Mouse (Mus musculus): ENCODE results near the gene 1700113H08Rik.

DNA sequence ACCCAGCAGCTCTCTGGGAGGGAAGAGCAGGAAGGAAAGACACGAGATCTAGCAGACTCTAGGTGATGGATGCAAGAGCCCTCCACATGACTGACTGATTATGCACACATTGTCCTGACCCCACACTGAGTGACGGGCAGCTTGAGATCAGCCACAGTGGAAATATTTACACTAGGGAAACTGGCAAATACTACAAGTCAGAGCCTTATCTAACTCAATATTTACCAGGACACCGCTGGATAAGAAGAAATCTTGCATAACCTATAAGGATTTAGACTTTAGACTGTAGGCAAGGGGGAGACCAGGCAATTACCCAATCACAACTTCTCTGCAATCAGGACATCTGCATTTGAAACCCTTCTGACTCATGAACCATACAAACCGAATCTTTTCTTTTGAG, 6.1 kb upstream of the 1700113H08Rik start:
- TF ChIP-seq EP300 (IDR thresholded peaks at IDR 0.05; ENCODE audit: low read depth) = no peak
- TF ChIP-seq CTCF (IDR thresholded peaks at IDR 0.05; ENCODE audit: low read depth) = no peak

All from liver, embryonic 14.5 days (tissue).